Mouse (Mus musculus) kidney, adult 9 months (tissue): ENCODE measurements at regions not wholly inside any gene's neighbourhood (a gene's known extent, or its start where the extent isn't known, plus 50 kb on each side); places are given as distances from the start of the nearest gene placed in this dataset.

Experiments used
- DNase-seq: peaks from one replicate; pipeline ENCODE4 v3.0.0; 2022

GRCm38 (mm10) chr15:56128029-56128428, 1349.4 kb downstream of the Slc22a22 start:
- no peak for DNase-seq

- DNase-seq: no peak
Measured at GRCm38 (mm10) chr15:56119287-56120065, 1357.9 kb downstream of the Slc22a22 start.

GRCm38 (mm10) chr15:56108313-56108712, 1369.1 kb downstream of the Slc22a22 start:
- DNase-seq: no peak

GRCm38 (mm10) chr15:56107719-56108118, 1369.7 kb downstream of the Slc22a22 start:
- DNase-seq: no peak

- DNase-seq: no peak
Measured at GRCm38 (mm10) chr15:56100133-56100735, 1377.2 kb downstream of the Slc22a22 start.

- peak; percentile 25 for DNase-seq
Measured at GRCm38 (mm10) chr15:56077838-56078567, 1399.4 kb downstream of the Slc22a22 start.

GRCm38 (mm10) chr15:56077081-56077480, 1400.3 kb downstream of the Slc22a22 start:
- DNase-seq: no peak

- no peak for DNase-seq
Measured at GRCm38 (mm10) chr15:56076680-56077079, 1400.7 kb downstream of the Slc22a22 start.

- DNase-seq: peak; percentile 13
Measured at GRCm38 (mm10) chr15:56069511-56069910, 1407.9 kb downstream of the Slc22a22 start.

- no peak for DNase-seq
Measured at GRCm38 (mm10) chr15:56067214-56067613, 1410.2 kb downstream of the Slc22a22 start.

- DNase-seq: no peak
Measured at GRCm38 (mm10) chr15:56066540-56066939, 1410.9 kb downstream of the Slc22a22 start.

GRCm38 (mm10) chr15:56065872-56066534, 1411.4 kb downstream of the Slc22a22 start:
- peak; percentile 59 for DNase-seq

- DNase-seq: peak; percentile 65
Measured at GRCm38 (mm10) chr15:56062576-56062975, 1414.8 kb downstream of the Slc22a22 start.

- no peak for DNase-seq
Measured at GRCm38 (mm10) chr15:56061326-56061725, 1416.1 kb downstream of the Slc22a22 start.

GRCm38 (mm10) chr15:56050716-56051115, 1426.7 kb downstream of the Slc22a22 start:
- DNase-seq: no peak

- no peak for DNase-seq
Measured at GRCm38 (mm10) chr15:56047832-56048231, 1429.6 kb downstream of the Slc22a22 start.

GRCm38 (mm10) chr15:56046679-56047532, 1430.5 kb downstream of the Slc22a22 start:
- DNase-seq: peak; percentile 80

GRCm38 (mm10) chr15:56045510-56046245, 1431.7 kb downstream of the Slc22a22 start:
- no peak for DNase-seq

- no peak for DNase-seq
Measured at GRCm38 (mm10) chr15:56043282-56043681, 1434.1 kb downstream of the Slc22a22 start.

GRCm38 (mm10) chr15:56042449-56042848, 1435.0 kb downstream of the Slc22a22 start:
- DNase-seq: no peak

GRCm38 (mm10) chr15:56030007-56030406, 1447.4 kb downstream of the Slc22a22 start:
- no peak for DNase-seq
